Mouse (Mus musculus) liver, embryonic 14.5 days (tissue): ENCODE data around the gene C2cd5. TPM values are rescaled to one million over a fixed set of nuclear protein-coding genes. Genes with fewer than 3 reads are reported as not detected.

Experiments
- ATAC-seq: fragments of 200-750 bp; cut with Nextera tagmentation; 2 replicates; pipeline ENCODE4 v1.8.0; 2017; ENCODE audit warnings: moderate number of reproducible peaks, mild to moderate bottlenecking, moderate library complexity; ENCODE audit not compliant: insufficient read depth
- DNase-seq, 3 experiments: peaks; one replicate each; pipeline ENCODE4 v3.0.0-alpha.2; 2012 to 2013; ENCODE audit warnings: low read depth in 3 of 3, low spot score in 3 of 3
- H3K27ac ChIP-seq: fragments of 300-500 bp; sonication (generic); 2 replicates; pipeline ENCODE4 v1.5.1; 2014; ENCODE audit warnings: moderate library complexity, mild to moderate bottlenecking, control low read depth, inconsistent platforms
- H3K27me3 ChIP-seq: fragments of 300-500 bp; sonication (generic); 2 replicates; pipeline ENCODE4 v1.6.1; 2014; ENCODE audit warnings: mild to moderate bottlenecking, low read length, moderate library complexity; ENCODE audit not compliant: control insufficient read depth, insufficient read depth
- H3K36me3 ChIP-seq: fragments of 300-500 bp; sonication (generic); replicated peaks from 2 replicates; pipeline ENCODE4 v1.6.1; 2014; ENCODE audit warnings: low read depth; ENCODE audit not compliant: control insufficient read depth, insufficient read depth
- H3K4me1 ChIP-seq, 2 experiments: fragments of 200-500 bp in 1 of 2; fragments of 300-500 bp in 1 of 2; sonication (generic) in 1 of 2; replicated peaks; 2 replicates each; pipeline ENCODE4 v1.6.1; 2012 to 2014; ENCODE audit warnings: antibody characterized with exemption in 1 of 2, inconsistent platforms in 1 of 2, low read length in 1 of 2; ENCODE audit not compliant: control insufficient read depth in 2 of 2, insufficient read depth in 2 of 2
- H3K4me2 ChIP-seq: fragments of 300-500 bp; sonication (generic); 2 replicates; pipeline ENCODE4 v1.6.1; 2014; ENCODE audit warnings: low read depth, mild to moderate bottlenecking, control low read depth, moderate library complexity
- H3K4me3 ChIP-seq, 2 experiments: fragments of 200-500 bp in 1 of 2; fragments of 300-500 bp in 1 of 2; sonication (generic) in 1 of 2; 2 replicates each; pipeline ENCODE4 v1.5.1; 2012 to 2014; ENCODE audit warnings: low read depth in 2 of 2, low read length in 2 of 2, mild to moderate bottlenecking in 2 of 2, control low read depth in 1 of 2, inconsistent platforms in 1 of 2, moderate library complexity in 1 of 2; ENCODE audit not compliant: insufficient read depth in 1 of 2
- H3K9ac ChIP-seq: fragments of 300-500 bp; sonication (generic); replicated peaks from 2 replicates; pipeline ENCODE4 v1.6.1; 2014; ENCODE audit warnings: mild to moderate bottlenecking, control low read depth, moderate library complexity
- H3K9me3 ChIP-seq: fragments of 300-500 bp; sonication (generic); 2 replicates; pipeline ENCODE4 v1.6.1; 2016; ENCODE audit warnings: low read length, mixed read lengths; ENCODE audit not compliant: control insufficient read depth
- CTCF ChIP-seq: IDR thresholded peaks from 2 replicates; pipeline ENCODE4 v1.5.1; 2016; ENCODE audit warnings: antibody characterized with exemption, low read depth, control low read depth
- EP300 ChIP-seq: IDR thresholded peaks from 2 replicates; pipeline ENCODE4 v1.6.1; 2016; ENCODE audit warnings: antibody characterized with exemption, low read depth
- WGBS: fragments of 180-500 bp; shearing (Covaris S2); extraction: QIAGEN DNeasy Blood & Tissue Kit; methylation state at CpG from one replicate; pipeline ENCODE4 v1.1.7; 2014; ENCODE audit not compliant: insufficient replicate concordance; 5-methylcytosine and 5-hydroxymethylcytosine counted together
- polyA plus RNA-seq, 2 experiments: library from polyadenylated mRNA; depleted of rRNA in 1 of 2; stranded (reverse) in 1 of 2; unstranded in 1 of 2; fragments of >200 nt; fragmentation: Nextera tagmentation in 1 of 2; extraction: Ambion mirVana in 1 of 2; gene quantifications; 2 replicates each; pipeline versions ENCODE4 v1.2.1 to v1.2.3; 2012 to 2014

Gene C2cd5
- polyA plus RNA-seq, 2 experiments, result 14.1 to 16.5 TPM

GRCm38 (mm10) chr6:143080774-143081173, 19.2 kb downstream of the C2cd5 start:
- DNase-seq (no peak), ATAC-seq (no peak; the same call in 1 of the 2 replicates)
- peaks cover 50% of the 10 kb centered on the region for H3K36me3 ChIP-seq
- H3K4me1 ChIP-seq, result no peaks in the 10 kb centered on the region
- no peaks in the 10 kb centered on the region for H3K27me3 ChIP-seq
- no peak for TF ChIP-seq CTCF
- TF ChIP-seq EP300, result no peak
- H3K4me2 ChIP-seq, result no peak overlapping the region
- no peak overlapping the region for H3K9ac ChIP-seq
- no peak overlapping the region for H3K4me3 ChIP-seq
- no peak overlapping the region for H3K27ac ChIP-seq
- WGBS, result 82% methylated on average over 7 of the region's 7 CpGs
- H3K9me3 ChIP-seq, result no peaks in the 10 kb centered on the region

GRCm38 (mm10) chr6:143079126-143079525, 20.8 kb downstream of the C2cd5 start:
- H3K27ac ChIP-seq, result no peak overlapping the region
- ATAC-seq (no peak), DNase-seq (no peak)
- peaks cover 52% of the 10 kb centered on the region for H3K36me3 ChIP-seq
- no peaks in the 10 kb centered on the region for H3K27me3 ChIP-seq
- no peaks in the 10 kb centered on the region for H3K9me3 ChIP-seq
- no peak overlapping the region for H3K4me3 ChIP-seq
- H3K4me1 ChIP-seq, result no peaks in the 10 kb centered on the region
- TF ChIP-seq CTCF, result no peak
- TF ChIP-seq EP300, result no peak
- no peak overlapping the region for H3K9ac ChIP-seq
- 78% methylated on average over 4 of the region's 4 CpGs for WGBS
- no peak overlapping the region for H3K4me2 ChIP-seq

GRCm38 (mm10) chr6:143076461-143076860, 23.5 kb downstream of the C2cd5 start:
- 79% methylated on average over 10 of the region's 10 CpGs for WGBS
- no peak overlapping the region for H3K27ac ChIP-seq
- H3K9me3 ChIP-seq, result no peaks in the 10 kb centered on the region
- no peak for ATAC-seq
- peaks cover 2 to 4% of the 10 kb centered on the region in 2 experiments; a peak in 1 of 4 replicates for H3K4me1 ChIP-seq
- H3K27me3 ChIP-seq, result no peaks in the 10 kb centered on the region
- H3K36me3 ChIP-seq, result peaks cover 38% of the 10 kb centered on the region
- DNase-seq, result no peak
- TF ChIP-seq CTCF, result no peak
- no peak for TF ChIP-seq EP300
- no peak overlapping the region for H3K4me2 ChIP-seq
- no peak overlapping the region for H3K4me3 ChIP-seq
- no peak overlapping the region for H3K9ac ChIP-seq

GRCm38 (mm10) chr6:143073914-143074313, 26.0 kb downstream of the C2cd5 start:
- Histone ChIP-seq H3K4me2 (no peak overlapping the region), H3K27me3 (no peaks in the 10 kb centered on the region), H3K9ac (no peak overlapping the region), H3K27ac (no peak overlapping the region), H3K4me1 (peaks cover 2 to 6% of the 10 kb centered on the region in 2 experiments; a peak in 2 of 4 replicates), H3K9me3 (no peaks in the 10 kb centered on the region), H3K36me3 (peaks cover 31% of the 10 kb centered on the region), H3K4me3 (no peak overlapping the region)
- 88% methylated on average over 1 of the region's 1 CpGs for WGBS
- TF ChIP-seq CTCF (no peak), EP300 (no peak)
- ATAC-seq (no peak), DNase-seq (no peak)

GRCm38 (mm10) chr6:143073476-143073875, 26.5 kb downstream of the C2cd5 start:
- peaks cover 7 to 10% of the 10 kb centered on the region in 2 experiments for H3K4me1 ChIP-seq
- ATAC-seq (no peak), DNase-seq (no peak)
- 72% methylated on average over 6 of the region's 6 CpGs for WGBS
- no peak overlapping the region for H3K4me2 ChIP-seq
- H3K27me3 ChIP-seq, result no peaks in the 10 kb centered on the region
- H3K27ac ChIP-seq, result no peak overlapping the region
- no peak overlapping the region for H3K9ac ChIP-seq
- H3K9me3 ChIP-seq, result no peaks in the 10 kb centered on the region
- TF ChIP-seq CTCF (no peak), EP300 (no peak)
- peaks cover 26% of the 10 kb centered on the region for H3K36me3 ChIP-seq
- H3K4me3 ChIP-seq, result no peak overlapping the region
